Mouse (Mus musculus) mesoderm, embryonic 11.5 days (tissue): ENCODE measurements around the gene Rchy1.
"Not testable (repeated sequence)": the region's sequence is repeated elsewhere in the genome, so short reads cannot be mapped to it uniquely, and the experiment has no call there.

Experiments
- DNase-seq: peaks from one replicate; pipeline ENCODE4 v3.0.0-alpha.2; 2012; ENCODE audit warnings: low read depth, low spot score

Rchy1 gene

GRCm38 (mm10) chr5:91960606-91961254 is 2.1 kb downstream of the Rchy1 start:
- no peak for DNase-seq

- DNase-seq, result no peak
These were observed 2.9 kb downstream of the Rchy1 start for GRCm38 (mm10) chr5:91959986-91960385.

GRCm38 (mm10) chr5:91959096-91959495 is 3.8 kb downstream of the Rchy1 start:
- DNase-seq, result no peak

- no peak for DNase-seq
These were observed 5.7 kb downstream of the Rchy1 start for GRCm38 (mm10) chr5:91956991-91957760.

GRCm38 (mm10) chr5:91951404-91951803 is 11.5 kb downstream of the Rchy1 start:
- DNase-seq, result no peak

GRCm38 (mm10) chr5:91949441-91949840 is 13.4 kb downstream of the Rchy1 start:
- no peak for DNase-seq

- no peak for DNase-seq
These were observed 15.9 kb downstream of the Rchy1 start for GRCm38 (mm10) chr5:91947008-91947407.

- not testable (repeated sequence) for DNase-seq
These were observed 17.3 kb downstream of the Rchy1 start for GRCm38 (mm10) chr5:91945609-91946008.

- no peak for DNase-seq
These were observed 49.6 kb downstream of the Rchy1 start for GRCm38 (mm10) chr5:91913231-91913630.

- DNase-seq, result peak; percentile 4
These were observed 51.3 kb downstream of the Rchy1 start for GRCm38 (mm10) chr5:91911384-91912106.

GRCm38 (mm10) chr5:91910616-91911015 is 52.3 kb downstream of the Rchy1 start:
- DNase-seq, result no peak

- DNase-seq, result peak; percentile 22
These were observed 53.8 kb downstream of the Rchy1 start for GRCm38 (mm10) chr5:91909010-91909620.
